Mouse (Mus musculus): ENCODE data around the gene Kif20b. TPM values are rescaled to one million over a fixed set of nuclear protein-coding genes. Genes with fewer than 3 reads are reported as not detected.

Gene Kif20b
- 47.6 TPM for polyA plus RNA-seq (2014; fragmentation: Illumina TruSeq; extraction: RNeasy Lipid Tissue Mini Kit (QIAGEN cat#74804))

DNA sequence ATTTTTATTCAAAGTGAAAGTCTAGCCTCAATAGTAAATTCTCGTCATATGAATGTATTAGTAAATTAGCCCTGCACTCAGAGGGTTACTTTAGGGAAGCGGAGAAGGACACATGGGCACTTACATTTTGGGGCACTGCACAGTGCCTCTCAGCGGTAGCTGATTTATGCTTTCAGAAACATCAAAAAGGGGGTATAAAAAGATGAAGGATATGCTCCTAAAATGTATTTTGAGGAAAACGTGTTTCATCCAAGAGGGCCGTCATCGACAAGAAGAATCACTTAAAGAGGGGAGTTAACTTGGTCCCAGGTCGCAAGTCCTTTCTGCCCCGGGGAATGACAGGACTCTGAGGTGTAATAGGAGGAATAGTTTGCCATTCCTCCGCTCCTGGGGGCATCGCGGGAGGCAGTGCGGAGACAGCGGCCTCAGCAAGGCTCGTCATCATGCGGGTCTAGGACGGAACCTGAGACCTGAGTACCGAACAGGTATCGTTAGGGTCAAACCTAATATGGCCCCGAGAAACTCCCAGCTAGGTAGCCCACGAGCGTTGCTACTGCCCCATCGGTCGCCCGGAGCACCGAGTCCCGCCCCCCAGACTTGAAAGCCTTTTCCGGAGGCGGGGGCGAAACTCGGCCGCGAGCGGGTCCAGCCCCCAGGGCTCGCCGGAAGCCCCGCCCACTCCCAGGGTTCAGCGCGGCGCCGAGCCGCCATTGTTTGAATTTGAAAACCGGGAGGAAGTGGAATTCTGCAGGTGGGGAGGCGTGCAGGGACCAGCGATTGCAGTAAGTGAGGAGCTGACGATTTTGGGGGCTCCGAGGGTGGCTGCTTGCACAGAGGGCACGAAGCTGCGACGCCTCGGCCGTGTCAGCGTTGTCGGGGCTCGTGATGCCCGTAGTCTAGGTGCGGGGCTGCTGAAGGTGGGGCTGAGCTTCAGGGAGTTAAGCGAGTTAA is at the start of gene Kif20b:
Gene Kif20b, plus strand, starts transcription at position 710 of the 951 bp plus-strand sequence.

GRCm38 (mm10) chr19:34878603-34879541 is 43.3 kb upstream of the Kif20b start, which contains the start of gene Pank1:
TSS of gene Pank1 (minus strand) at chr19:34879455.

Other genes with a start within 250 kb of the Kif20b start
- gene Slc16a12, start 175.1 kb upstream of the Kif20b start, polyA plus RNA-seq (2014; fragmentation: Illumina TruSeq; extraction: RNeasy Lipid Tissue Mini Kit (QIAGEN cat#74804)) = 1.4 TPM
- 310 TPM for gene Pank1, start 42.9 kb upstream of the Kif20b start, polyA plus RNA-seq (2014; fragmentation: Illumina TruSeq; extraction: RNeasy Lipid Tissue Mini Kit (QIAGEN cat#74804))